Mouse (Mus musculus) CD4-positive, CD25-positive, alpha-beta regulatory T cell, adult 4 months (primary cell): ENCODE results near the gene Slc30a1. TPM values are rescaled to one million over a fixed set of nuclear protein-coding genes. Genes with fewer than 3 reads are reported as not detected.

Experiments used
- ATAC-seq: one replicate; pipeline ENCODE4 v1.8.0; 2017
- polyA plus RNA-seq, 2 experiments: library from polyadenylated mRNA; unstranded; fragments of 100-300 nt; shearing (Covaris generic); gene quantifications; one replicate each; pipeline ENCODE4 v1.2.1; 2017

Gene Slc30a1
- polyA plus RNA-seq, 2 experiments from 2014 or later = 1.4 to 1.8 TPM

GRCm38 (mm10) chr1:191896806-191897552, 9.6 kb upstream of the Slc30a1 start:
- ATAC-seq = no peak

DNA sequence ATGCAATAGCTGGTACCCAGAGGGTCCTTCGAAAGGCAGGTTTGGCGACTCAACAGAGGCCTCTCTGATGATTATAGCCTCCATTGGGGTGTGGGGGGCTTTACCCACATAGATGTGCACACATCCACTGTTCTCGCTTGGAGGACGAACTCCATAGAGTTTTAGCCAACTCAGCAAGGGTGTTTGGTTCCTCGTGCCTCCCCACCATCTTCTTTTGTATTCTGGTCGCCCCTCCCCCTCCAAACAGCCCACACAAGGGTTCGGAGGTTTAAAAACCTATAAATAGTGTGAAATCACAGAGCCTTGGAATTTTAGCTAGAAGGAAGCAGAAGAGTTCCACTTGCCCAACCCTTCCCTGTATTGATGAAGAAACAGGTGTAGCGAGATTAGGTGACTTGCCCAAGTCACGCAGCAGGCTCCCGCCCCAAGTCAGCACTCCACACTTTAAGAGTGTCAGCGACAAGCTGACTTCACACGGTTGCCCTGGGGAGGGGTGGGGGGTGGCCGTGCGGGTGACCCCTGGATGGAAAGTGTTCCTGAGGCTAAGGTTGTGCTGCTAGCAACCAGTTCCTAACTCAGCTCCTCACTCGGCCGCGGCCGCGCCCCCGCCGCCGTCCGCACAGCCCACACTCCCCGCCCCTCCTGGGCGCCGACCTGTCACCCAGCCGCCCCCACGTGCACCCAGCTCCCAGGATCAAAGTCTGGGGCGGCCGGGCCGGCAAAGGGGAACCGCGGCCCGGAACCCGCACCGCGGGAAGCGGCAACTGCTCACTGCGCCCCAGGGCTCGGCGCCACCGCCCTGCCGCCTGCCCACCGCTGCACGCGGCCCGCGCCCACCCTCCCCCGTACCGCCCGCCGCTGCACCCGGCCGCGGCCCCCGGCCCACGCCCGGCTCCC, 682 bp upstream of the Slc30a1 start:
- ATAC-seq = peak; percentile 5

DNA sequence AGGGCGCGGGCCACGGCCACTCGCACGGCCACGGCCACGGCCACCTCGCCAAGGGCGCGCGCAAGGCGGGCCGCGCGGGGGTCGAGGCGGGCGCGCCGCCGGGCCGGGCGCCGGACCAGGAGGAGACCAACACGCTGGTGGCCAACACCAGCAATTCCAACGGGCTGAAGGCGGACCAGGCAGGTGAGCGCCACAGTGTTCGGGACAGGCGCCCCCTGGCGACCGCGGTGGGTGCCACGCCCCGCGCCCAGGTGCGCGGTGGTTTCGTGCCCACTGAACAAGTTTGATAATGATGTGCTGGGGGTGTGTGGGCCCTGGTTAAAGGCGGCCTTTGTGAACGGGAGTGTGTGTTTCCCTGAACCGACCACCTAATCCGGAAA, 854 bp downstream of the Slc30a1 start:
- peak; percentile 53 for ATAC-seq

GRCm38 (mm10) chr1:191908906-191909305, 2.3 kb downstream of the Slc30a1 start:
- no peak for ATAC-seq

- ATAC-seq = no peak
Measured at GRCm38 (mm10) chr1:191909316-191909715, 2.7 kb downstream of the Slc30a1 start.

- ATAC-seq = no peak
Measured at GRCm38 (mm10) chr1:191910646-191911045, 4.1 kb downstream of the Slc30a1 start.

- no peak for ATAC-seq
Measured at GRCm38 (mm10) chr1:191911067-191911668, 4.6 kb downstream of the Slc30a1 start.

- ATAC-seq = no peak
Measured at GRCm38 (mm10) chr1:191914647-191915046, 8.1 kb downstream of the Slc30a1 start.

GRCm38 (mm10) chr1:191915586-191915985, 9.0 kb downstream of the Slc30a1 start:
- no peak for ATAC-seq

DNA sequence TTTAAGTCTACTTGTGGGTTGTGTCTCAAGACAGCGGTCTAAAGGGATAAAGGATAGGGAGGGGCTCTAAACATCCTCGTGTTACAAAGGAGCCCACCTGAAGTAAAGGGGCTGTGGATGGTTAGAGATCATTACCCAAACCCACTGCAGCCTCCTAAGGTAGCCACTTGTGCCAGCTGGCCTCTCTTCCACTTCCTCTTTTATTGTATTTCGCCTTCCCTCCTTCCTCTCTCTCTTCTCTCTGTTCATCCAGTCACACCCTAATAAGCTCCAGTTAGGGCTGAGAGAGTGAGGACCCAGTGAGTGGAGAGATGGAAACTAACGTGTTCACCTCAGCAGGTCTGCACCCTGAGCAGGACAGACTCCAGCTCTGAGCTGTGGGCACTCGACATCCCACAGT, 10.3 kb downstream of the Slc30a1 start:
- no peak for ATAC-seq

- no peak for ATAC-seq
Measured at GRCm38 (mm10) chr1:191919336-191919735, 12.8 kb downstream of the Slc30a1 start.

DNA sequence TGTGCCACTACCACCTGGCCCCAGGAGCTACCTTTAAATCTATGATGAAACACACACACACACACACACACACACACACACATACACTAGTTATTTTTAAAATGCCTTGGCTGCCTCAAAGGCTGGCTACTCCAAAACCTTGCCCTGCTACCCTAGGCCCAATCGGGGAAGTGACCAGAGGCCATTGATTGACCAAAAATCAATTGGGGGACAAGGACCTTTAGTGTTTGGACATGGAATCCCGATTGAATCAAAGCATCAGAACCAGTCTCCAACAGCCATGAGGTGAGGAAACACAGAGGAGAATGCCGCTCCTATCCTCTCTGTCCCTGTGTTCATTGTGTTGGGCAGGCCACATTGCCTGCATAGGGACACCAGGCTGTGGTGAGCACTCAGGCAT, 15.1 kb downstream of the Slc30a1 start:
- ATAC-seq = no peak

DNA sequence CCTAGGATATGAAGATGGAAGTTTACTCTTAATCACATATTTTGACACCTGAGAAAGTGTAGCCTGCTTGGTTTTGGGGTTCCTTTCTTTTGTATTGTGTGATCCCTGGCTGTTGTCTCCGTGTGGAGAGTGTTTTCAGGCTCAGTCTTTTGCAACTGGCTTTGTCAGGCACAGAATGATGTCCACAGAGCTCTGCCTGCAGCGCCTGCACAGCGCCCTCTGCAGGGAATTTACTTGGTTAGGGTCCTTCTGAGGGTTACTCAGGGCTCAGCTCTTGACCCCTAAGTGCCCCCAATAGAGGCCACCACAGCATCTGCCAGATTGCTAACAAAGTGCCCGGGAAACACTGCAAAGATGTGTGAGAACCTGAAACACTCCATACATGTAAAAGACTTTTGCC, 18.9 kb downstream of the Slc30a1 start:
- no peak for ATAC-seq

DNA sequence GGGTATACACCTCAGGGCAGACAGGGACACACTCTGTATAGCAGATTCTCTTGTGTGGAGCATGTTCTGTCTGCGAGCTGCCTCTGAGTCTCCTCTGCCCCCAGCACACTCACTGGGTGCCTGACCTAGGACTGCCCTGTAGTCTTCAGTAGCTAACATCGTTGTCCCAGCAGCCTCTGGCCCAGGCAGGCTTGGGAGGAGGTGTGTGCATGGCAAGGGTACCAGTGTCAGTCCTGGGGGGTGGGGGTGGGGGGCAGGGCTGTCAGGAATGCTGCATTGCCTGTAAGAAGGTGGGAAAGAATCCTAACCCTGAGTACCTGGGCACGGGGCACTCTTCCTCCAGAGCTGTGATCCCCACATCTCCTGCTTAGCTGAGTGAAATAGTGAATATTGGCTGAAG, 20.1 kb downstream of the Slc30a1 start:
- no peak for ATAC-seq

GRCm38 (mm10) chr1:191928345-191928744, 21.8 kb downstream of the Slc30a1 start:
- ATAC-seq = no peak

DNA sequence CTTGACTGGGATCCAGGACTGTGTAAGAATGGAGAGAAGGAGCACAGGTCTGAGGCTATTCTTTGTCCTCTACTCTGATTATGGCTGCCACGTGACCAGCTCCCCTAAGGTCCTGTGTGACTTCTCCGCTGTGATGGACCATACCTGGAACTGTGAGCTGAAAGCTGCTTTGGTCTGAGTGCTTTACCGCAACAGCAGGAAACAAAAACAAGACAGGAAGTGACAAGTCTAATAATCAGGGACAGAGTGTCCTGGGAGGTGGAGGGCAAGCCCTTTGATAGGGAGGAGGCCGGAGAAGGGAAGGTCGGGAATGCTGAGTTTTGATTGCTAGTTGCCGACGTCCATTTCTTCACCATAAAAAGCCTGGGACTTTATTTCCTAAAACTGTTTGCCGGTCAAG, 22.5 kb downstream of the Slc30a1 start:
- no peak for ATAC-seq

DNA sequence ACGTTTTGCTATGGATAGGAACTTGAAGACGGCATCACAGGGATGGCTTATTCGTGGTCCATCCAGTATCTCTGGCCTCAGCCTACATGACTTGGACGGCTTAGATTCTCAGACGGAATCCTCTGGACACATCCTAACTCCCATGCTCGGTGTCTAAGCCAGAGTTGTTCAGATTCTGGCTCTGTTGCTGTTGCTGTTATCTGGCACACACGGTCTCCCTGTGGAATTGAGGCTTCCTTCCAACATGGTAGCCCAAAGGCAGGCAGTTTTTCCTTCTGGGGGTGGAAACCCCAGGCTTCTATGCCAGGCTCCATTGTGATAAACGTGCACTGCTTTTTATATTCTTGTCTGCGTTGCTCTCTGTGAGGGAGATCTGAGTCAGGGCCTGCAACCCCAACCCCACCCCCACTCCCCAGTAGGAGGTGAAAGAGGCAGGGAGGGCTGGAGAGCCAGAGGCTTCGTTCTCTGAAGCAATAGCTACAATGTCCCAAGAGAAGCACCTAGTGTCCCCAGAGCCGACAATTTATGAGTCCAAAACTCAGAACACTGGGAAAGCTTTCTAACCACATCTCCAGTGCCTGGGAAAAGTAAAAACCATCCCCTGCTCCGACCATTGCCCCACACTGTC, 23.4 kb downstream of the Slc30a1 start:
- ATAC-seq = no peak

- no peak for ATAC-seq
Measured at GRCm38 (mm10) chr1:191930525-191931105, 24.0 kb downstream of the Slc30a1 start.

DNA sequence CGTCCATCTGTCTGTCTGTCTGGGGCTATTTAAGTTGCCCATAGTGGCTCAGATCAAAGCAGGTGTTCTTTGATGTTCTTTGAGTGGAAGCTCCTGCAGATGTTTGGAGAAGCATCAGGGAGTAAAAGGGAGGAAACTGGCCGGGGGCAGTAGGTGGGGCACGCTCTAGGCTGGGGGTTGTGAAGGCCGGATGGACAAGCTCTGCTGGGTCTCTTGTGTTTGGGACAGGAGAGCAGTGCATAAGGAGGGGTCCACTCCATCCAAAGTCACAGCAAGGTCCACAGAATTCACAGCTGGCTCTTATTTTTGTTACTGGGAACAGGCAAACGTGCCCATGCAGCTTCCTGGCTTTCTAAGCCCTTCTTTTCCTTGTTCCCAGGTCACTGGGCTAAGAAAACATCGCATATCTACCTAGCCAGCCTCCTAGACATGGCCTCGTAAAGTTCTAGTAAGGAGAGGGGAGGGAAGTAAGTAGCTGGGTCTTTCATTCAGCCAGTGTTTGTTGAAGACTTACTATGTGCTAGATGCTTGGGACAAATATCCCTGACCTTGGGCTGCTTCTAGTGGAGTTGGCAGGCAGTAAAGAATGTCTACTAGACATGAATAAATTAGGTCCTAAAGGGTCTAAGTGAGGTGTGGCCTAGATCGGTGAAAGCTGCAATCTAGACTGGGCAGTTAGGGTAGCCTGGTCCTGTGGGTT, 25.9 kb downstream of the Slc30a1 start:
- no peak for ATAC-seq

- ATAC-seq = no peak
Measured at GRCm38 (mm10) chr1:191932986-191933632, 26.5 kb downstream of the Slc30a1 start.

DNA sequence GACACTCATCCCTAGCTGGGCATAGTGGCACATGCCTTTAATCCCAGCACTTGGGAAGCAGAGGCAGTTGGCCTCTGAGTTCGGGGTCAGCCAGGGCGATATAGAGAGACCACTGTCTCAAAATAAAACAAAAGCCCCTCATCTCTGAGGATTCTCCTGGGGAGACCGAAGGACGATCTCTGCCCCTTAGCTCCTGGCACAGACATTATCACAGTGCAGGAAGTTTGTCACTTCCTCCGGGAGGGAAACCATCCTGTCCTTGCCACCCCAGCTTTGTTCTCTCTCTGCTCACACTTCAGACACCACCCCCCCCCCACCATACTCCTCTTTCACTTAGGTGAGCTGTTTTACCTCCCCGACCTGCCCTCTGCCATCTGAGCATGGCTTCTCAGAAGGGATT, 37.1 kb downstream of the Slc30a1 start:
- no peak for ATAC-seq
